Mouse (Mus musculus): Measurements from ENCODE around the gene Golgb1. TPM values are rescaled to one million over a fixed set of nuclear protein-coding genes. Genes with fewer than 3 reads are reported as not detected.
"Not testable (repeated sequence)": the region's sequence is repeated elsewhere in the genome, so short reads cannot be mapped to it uniquely, and the experiment has no call there.

Gene Golgb1
- polyA plus RNA-seq (2015; fragmentation: Nextera tagmentation; extraction: Ambion mirVana) = 83.2 and 83.7 TPM in 2 replicates

- Histone ChIP-seq H3K9me3 (no peaks in the 10 kb centered on the region), H3K4me1 (replicated peaks) (peaks cover 24% of the 10 kb centered on the region), H3K36me3 (peaks cover 15% of the 10 kb centered on the region), H3K27ac (replicated peaks) (peak within 1 kb of the TSS; percentile 86), H3K4me3 (peak within 1 kb of the TSS; percentile 82), H3K4me2 (peak within 1 kb of the TSS; percentile 78), H3K27me3 (no peaks in the 10 kb centered on the region), H3K9ac (peak within 1 kb of the TSS; percentile 84)
- under 1% methylated on average over 37 of the region's 43 CpGs for WGBS
- ATAC-seq (ENCODE audit: low FRiP score, low read depth) = peak; percentile 100
Measured at GRCm38 (mm10) chr16:36874583-36875275, at the start of gene Golgb1, which contains the start of gene Eaf2. Gene Golgb1, plus strand, starts transcription at chr16:36875140. Gene Eaf2, minus strand, starts transcription at chr16:36875003.

DNA sequence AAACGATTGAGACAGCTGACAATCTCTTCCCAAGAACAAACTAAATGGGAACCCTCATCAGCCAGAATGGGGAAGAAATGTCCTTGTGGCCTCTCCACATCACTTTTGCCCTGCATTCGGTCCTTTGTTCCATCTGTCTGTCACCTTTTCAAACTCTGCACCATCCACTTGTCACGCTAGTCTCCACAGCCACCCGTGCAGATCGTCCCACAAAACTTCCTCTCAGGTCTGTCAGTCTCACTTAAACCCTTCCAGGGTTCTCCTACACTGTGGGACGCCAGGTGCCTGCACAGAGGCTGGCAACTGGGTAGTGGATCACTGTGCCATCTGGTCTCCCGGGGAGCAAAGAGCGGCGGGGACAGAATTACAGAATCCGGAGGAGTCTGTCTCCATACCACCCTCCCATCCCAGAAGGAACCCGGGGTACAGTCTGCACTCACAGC is 47.3 kb upstream of the Golgb1 start:
- H3K27ac ChIP-seq (replicated peaks) = no peak overlapping the region
- H3K27me3 ChIP-seq = 0 out of 2 replicates have a peak, but pooled peaks cover 4% of the 10 kb centered on the region
- H3K4me2 ChIP-seq = peak overlapping the region; percentile 83
- no peaks in the 10 kb centered on the region for H3K9me3 ChIP-seq
- peaks cover 16% of the 10 kb centered on the region for H3K4me1 ChIP-seq (replicated peaks)
- WGBS = 4% methylated on average over 11 of the region's 11 CpGs
- peak overlapping the region; percentile 36 for H3K9ac ChIP-seq
- no peaks in the 10 kb centered on the region for H3K36me3 ChIP-seq
- ATAC-seq (ENCODE audit: low FRiP score, low read depth) = no peak
- peak overlapping the region; percentile 55 for H3K4me3 ChIP-seq

- no peaks in the 10 kb centered on the region for H3K9me3 ChIP-seq
- peak within 1 kb of the TSS; percentile 83 for H3K4me2 ChIP-seq
- under 1% methylated on average over 64 of the region's 64 CpGs for WGBS
- peak within 1 kb of the TSS; percentile 64 for H3K9ac ChIP-seq
- H3K27ac ChIP-seq (replicated peaks) = peak within 1 kb of the TSS; percentile 57
- no peaks in the 10 kb centered on the region for H3K36me3 ChIP-seq
- peak; percentile 99 for ATAC-seq (ENCODE audit: low FRiP score, low read depth)
- H3K4me1 ChIP-seq (replicated peaks) = peaks cover 16% of the 10 kb centered on the region
- peak within 1 kb of the TSS; percentile 55 for H3K4me3 ChIP-seq
- H3K27me3 ChIP-seq = 0 out of 2 replicates have a peak, but pooled peaks cover 4% of the 10 kb centered on the region
Measured at GRCm38 (mm10) chr16:36828054-36828786, 46.7 kb upstream of the Golgb1 start, which contains the start of gene Iqcb1. Gene Iqcb1, plus strand, starts transcription at chr16:36828385.

GRCm38 (mm10) chr16:36828820-36829219 is 46.1 kb upstream of the Golgb1 start:
- peak overlapping the region; percentile 83 for H3K4me2 ChIP-seq
- peak overlapping the region; percentile 55 for H3K4me3 ChIP-seq
- no peaks in the 10 kb centered on the region for H3K36me3 ChIP-seq
- H3K9ac ChIP-seq = peak overlapping the region; percentile 64
- 0 out of 2 replicates have a peak, but pooled peaks have one; percentile 31 for ATAC-seq (ENCODE audit: low FRiP score, low read depth)
- H3K27me3 ChIP-seq = 0 out of 2 replicates have a peak, but pooled peaks cover 4% of the 10 kb centered on the region
- no peak overlapping the region for H3K27ac ChIP-seq (replicated peaks)
- H3K4me1 ChIP-seq (replicated peaks) = peaks cover 16% of the 10 kb centered on the region
- no peaks in the 10 kb centered on the region for H3K9me3 ChIP-seq
- 2% methylated on average over 11 of the region's 11 CpGs for WGBS

GRCm38 (mm10) chr16:36846894-36847293 is 28.0 kb upstream of the Golgb1 start:
- H3K9me3 ChIP-seq; H3K27me3 ChIP-seq; H3K27ac ChIP-seq (replicated peaks); H3K4me2 ChIP-seq; H3K4me1 ChIP-seq (replicated peaks); H3K9ac ChIP-seq; H3K4me3 ChIP-seq; ATAC-seq (ENCODE audit: low FRiP score, low read depth): not testable (repeated sequence)
- H3K36me3 ChIP-seq = peaks cover 26% of the 10 kb centered on the region
- WGBS = 97% methylated on average over 1 of the region's 1 CpGs

DNA sequence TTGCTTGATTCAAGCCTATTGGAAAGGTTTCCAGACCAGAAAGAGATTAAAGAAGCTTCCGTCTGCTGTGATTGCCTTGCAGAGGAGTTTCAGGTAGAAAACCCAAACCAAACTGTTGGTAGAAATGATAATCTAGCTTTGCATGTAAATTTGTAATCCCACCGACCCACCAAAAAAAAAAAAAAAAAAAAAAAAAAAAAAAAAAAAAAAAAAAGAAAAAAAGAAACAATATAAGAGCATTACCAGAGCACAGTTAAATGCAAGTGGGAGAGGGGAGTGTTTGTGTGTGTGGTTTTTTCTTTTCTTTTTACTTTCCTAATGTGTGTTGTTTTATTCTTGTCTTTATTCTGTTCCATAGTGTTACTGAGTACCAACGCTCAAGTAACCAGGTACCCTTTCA is 23.7 kb upstream of the Golgb1 start:
- Histone ChIP-seq H3K36me3 (peaks cover 30% of the 10 kb centered on the region), H3K27ac (replicated peaks) (no peak overlapping the region), H3K9me3 (no peaks in the 10 kb centered on the region), H3K9ac (no peak overlapping the region), H3K27me3 (no peaks in the 10 kb centered on the region), H3K4me2 (no peak overlapping the region), H3K4me3 (no peak overlapping the region), H3K4me1 (replicated peaks) (no peaks in the 10 kb centered on the region)
- 96% methylated on average over 3 of the region's 3 CpGs for WGBS
- ATAC-seq (ENCODE audit: low FRiP score, low read depth) = no peak

DNA sequence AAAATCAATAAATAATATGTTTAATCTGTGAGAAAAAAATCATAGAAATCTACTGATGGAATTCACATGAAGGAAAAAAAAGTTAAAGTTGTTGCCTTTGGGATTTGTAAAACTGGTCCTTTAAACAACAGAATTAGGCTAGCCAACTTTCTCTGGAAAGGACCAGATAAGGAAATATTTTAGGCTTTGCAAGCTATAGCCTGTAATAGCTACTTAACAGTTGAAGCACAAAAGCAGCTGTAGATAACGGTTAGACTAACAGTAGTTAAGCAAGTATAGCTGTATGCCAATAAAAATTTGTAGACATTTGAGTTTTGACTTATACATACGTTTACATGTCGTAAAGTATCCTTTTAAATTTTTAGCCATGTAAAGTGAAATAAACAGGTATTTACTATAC is 11.4 kb upstream of the Golgb1 start:
- Histone ChIP-seq H3K36me3 (peaks cover 45% of the 10 kb centered on the region), H3K9me3 (no peaks in the 10 kb centered on the region), H3K9ac (no peak overlapping the region), H3K4me3 (no peak overlapping the region), H3K27ac (replicated peaks) (no peak overlapping the region), H3K27me3 (no peaks in the 10 kb centered on the region), H3K4me2 (no peak overlapping the region), H3K4me1 (replicated peaks) (no peaks in the 10 kb centered on the region)
- 95% methylated on average over 3 of the region's 3 CpGs for WGBS
- ATAC-seq (ENCODE audit: low FRiP score, low read depth) = no peak

DNA sequence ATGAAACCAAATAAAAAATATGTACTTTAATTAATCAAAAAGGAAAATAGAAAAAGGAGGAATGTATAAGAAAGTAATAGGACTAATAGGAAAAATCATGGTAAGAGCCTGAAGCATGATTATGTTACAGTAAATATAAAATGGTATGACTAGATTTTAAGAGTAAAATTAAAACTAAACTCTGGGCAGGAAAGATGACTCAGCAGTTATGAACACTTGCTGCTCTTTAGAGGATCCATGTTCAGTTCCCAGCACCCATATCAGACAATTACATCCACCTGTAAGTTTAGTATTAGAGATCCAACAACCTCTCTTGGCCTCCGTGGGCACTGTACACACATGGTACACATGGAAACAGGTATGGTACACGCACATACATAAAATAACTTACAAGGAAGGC is 5.5 kb upstream of the Golgb1 start:
- no peaks in the 10 kb centered on the region for H3K27me3 ChIP-seq
- ATAC-seq (ENCODE audit: low FRiP score, low read depth) = no peak
- no peaks in the 10 kb centered on the region for H3K9me3 ChIP-seq
- H3K27ac ChIP-seq (replicated peaks) = no peak overlapping the region
- no peak overlapping the region for H3K9ac ChIP-seq
- H3K4me2 ChIP-seq = no peak overlapping the region
- peaks cover 8% of the 10 kb centered on the region for H3K4me1 ChIP-seq (replicated peaks)
- no peak overlapping the region for H3K4me3 ChIP-seq
- H3K36me3 ChIP-seq = peaks cover 48% of the 10 kb centered on the region
- 94% methylated on average over 2 of the region's 2 CpGs for WGBS

DNA sequence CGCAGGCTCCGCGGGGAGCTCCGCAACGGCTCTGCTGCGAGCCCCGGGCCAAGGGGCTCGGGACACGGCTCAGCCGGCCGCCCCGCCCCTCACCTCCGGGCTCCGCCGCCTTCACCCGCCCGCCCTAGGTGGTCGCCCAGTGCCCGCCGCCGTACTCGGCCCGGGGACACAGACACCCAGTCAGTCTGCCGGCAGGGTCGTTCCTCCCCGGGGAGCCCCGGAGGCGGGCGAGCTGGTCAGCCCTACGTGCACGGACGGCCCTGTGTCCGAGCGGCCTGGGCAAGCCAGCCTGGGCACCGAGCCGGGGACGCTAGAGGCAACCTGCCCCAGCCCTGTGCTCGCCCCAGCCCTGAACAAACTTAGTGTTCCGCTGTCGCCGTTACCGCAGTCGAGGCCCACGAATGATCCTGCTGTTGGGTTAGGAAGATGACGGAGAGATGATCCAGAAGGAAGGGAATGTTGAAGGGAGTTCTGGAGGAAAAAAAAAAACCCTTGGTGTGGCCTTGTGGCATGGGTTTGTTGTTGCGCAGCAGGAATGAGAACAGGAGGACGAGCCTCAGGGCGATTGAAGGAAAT is 424 bp downstream of the Golgb1 start:
- H3K36me3 ChIP-seq = peaks cover 12% of the 10 kb centered on the region
- H3K4me2 ChIP-seq = peak overlapping the region; percentile 78
- H3K9ac ChIP-seq = peak overlapping the region; percentile 84
- under 1% methylated on average over 46 of the region's 48 CpGs for WGBS
- ATAC-seq (ENCODE audit: low FRiP score, low read depth) = no peak; the same call in 1 of the 2 replicates
- peaks cover 26% of the 10 kb centered on the region for H3K4me1 ChIP-seq (replicated peaks)
- H3K27me3 ChIP-seq = no peaks in the 10 kb centered on the region
- peak overlapping the region; percentile 82 for H3K4me3 ChIP-seq
- H3K27ac ChIP-seq (replicated peaks) = peak overlapping the region; percentile 86
- no peaks in the 10 kb centered on the region for H3K9me3 ChIP-seq

DNA sequence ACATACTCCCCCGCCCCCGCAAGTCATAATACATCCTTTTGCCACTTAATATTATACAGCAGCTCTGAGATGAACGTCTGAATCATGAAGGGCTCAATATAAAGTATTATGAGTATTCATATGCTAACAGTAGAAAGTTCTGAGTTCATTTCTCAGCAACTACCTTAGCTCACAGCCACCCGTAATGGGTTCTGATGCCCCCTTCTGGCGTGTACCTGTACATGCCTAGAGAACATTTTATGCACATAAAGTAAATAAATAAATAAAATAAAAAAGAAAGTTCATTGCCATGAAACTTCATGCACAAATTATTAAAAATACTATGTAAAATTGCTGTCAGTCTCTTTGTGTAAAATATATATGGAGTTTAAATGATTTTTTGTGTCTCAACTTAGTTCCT is 2.4 kb downstream of the Golgb1 start:
- no peak overlapping the region for H3K4me2 ChIP-seq
- no peak overlapping the region for H3K27ac ChIP-seq (replicated peaks)
- 79% methylated on average over 5 of the region's 5 CpGs for WGBS
- H3K4me3 ChIP-seq = no peak overlapping the region
- peaks cover 26% of the 10 kb centered on the region for H3K4me1 ChIP-seq (replicated peaks)
- no peaks in the 10 kb centered on the region for H3K9me3 ChIP-seq
- peaks cover 2% of the 10 kb centered on the region for H3K36me3 ChIP-seq
- ATAC-seq (ENCODE audit: low FRiP score, low read depth) = no peak
- no peak overlapping the region for H3K9ac ChIP-seq
- no peaks in the 10 kb centered on the region for H3K27me3 ChIP-seq

DNA sequence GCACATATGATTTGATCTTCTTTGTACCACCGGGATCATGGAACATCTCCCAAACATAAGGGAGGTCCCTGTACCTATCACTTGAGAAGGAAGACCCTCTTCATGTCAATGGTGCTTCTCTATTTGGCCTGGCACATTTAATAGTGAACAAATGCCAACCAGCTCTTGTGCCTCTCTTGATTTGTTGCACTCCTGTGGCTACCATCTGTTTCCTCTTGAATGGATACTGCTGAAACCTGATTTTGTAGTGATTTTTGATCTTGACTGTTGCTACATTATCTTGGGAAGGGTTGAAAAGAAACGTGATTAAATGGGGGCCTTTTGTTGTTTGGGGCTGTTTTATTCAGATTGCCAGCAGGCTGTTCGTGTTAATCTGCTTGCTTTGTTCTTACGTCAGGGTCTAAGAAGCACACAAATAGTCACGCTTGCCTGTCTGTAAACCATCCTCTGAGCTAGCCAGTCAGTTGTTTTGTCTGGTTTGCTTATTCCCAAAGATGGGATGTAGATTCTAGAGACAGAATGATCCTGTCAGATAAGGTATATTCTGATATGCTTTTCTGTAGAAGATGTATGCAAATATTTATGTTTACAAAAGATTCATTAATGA is 7.9 kb downstream of the Golgb1 start:
- no peak overlapping the region; the same call in 1 of the 2 replicates for H3K27ac ChIP-seq (replicated peaks)

More for the DNA sequence above, 7.9 kb downstream of the Golgb1 start:
- H3K27me3 ChIP-seq = no peaks in the 10 kb centered on the region
- H3K9ac ChIP-seq = no peak overlapping the region
- no peak for ATAC-seq (ENCODE audit: low FRiP score, low read depth)
- no peaks in the 10 kb centered on the region for H3K9me3 ChIP-seq
- H3K4me1 ChIP-seq (replicated peaks) = peaks cover 11% of the 10 kb centered on the region; the same call in 1 of the 2 replicates
- H3K36me3 ChIP-seq = peaks cover 8% of the 10 kb centered on the region; the same call in 1 of the 2 replicates
- no peak overlapping the region for H3K4me3 ChIP-seq
- no peak overlapping the region for H3K4me2 ChIP-seq
- 35% methylated on average over 5 of the region's 5 CpGs for WGBS
